Mouse (Mus musculus): ENCODE measurements around the gene Gm13212. TPM values are rescaled to one million over a fixed set of nuclear protein-coding genes. Genes with fewer than 3 reads are reported as not detected.

The Gm13212 gene
- total RNA-seq, 1 experiment from 2014 or later = 2.0 TPM

Other genes starting within 250 kb of the Gm13212 start
- gene Zfp990, start 74.4 kb upstream of the Gm13212 start, total RNA-seq (2021) = 1.2 and 1.7 TPM in 2 replicates
- 0.26 TPM in 1 of 2 replicates, not detected in the other for gene Zfp980, start 85.5 kb downstream of the Gm13212 start, total RNA-seq (2021)

All from adrenal gland, postnatal 14 days (tissue).